Mouse (Mus musculus): ENCODE data around the gene Agpat1.

GRCm38 (mm10) chr17:34646906-34647787, 43.1 kb downstream of the Agpat1 start, which contains the start of gene Atf6b:
- peak; percentile 29 for TF ChIP-seq POLR2A (IDR thresholded peaks at IDR 0.05; ENCODE audit: low read depth, low read length)
- TF ChIP-seq CTCF (conservative IDR thresholded peaks at IDR 0.05; ENCODE audit: insufficient read depth, insufficient read length, low read depth, low read length) = no peak
